Mouse (Mus musculus): Measurements from ENCODE around the gene Pax5.
A peak's percentile ranks its signal among the peaks of the same experiment; 100 is the strongest.

Pax5 gene

GRCm38 (mm10) chr4:44578591-44578990 lies 131.7 kb downstream of the Pax5 start:
- DNase-seq, result no peak

GRCm38 (mm10) chr4:44577293-44577692 lies 133.0 kb downstream of the Pax5 start:
- no peak for DNase-seq

- no peak for DNase-seq
Observed at GRCm38 (mm10) chr4:44576786-44577185, 133.5 kb downstream of the Pax5 start.

GRCm38 (mm10) chr4:44573017-44573416 lies 137.3 kb downstream of the Pax5 start:
- no peak for DNase-seq

GRCm38 (mm10) chr4:44572373-44572772 lies 137.9 kb downstream of the Pax5 start:
- DNase-seq, result no peak

- DNase-seq, result no peak
Observed at GRCm38 (mm10) chr4:44569138-44569537, 141.1 kb downstream of the Pax5 start.

GRCm38 (mm10) chr4:44568666-44569065 lies 141.6 kb downstream of the Pax5 start:
- DNase-seq, result peak; percentile 77

- DNase-seq, result no peak
Observed at GRCm38 (mm10) chr4:44566401-44566800, 143.9 kb downstream of the Pax5 start.

GRCm38 (mm10) chr4:44565126-44566082 lies 144.9 kb downstream of the Pax5 start:
- no peak for DNase-seq

GRCm38 (mm10) chr4:44564602-44565001 lies 145.7 kb downstream of the Pax5 start:
- peak; percentile 64 for DNase-seq

- DNase-seq, result no peak
Observed at GRCm38 (mm10) chr4:44560956-44561355, 149.3 kb downstream of the Pax5 start.

GRCm38 (mm10) chr4:44558564-44558955 lies 151.7 kb downstream of the Pax5 start:
- DNase-seq, result no peak

- peak; percentile 27 for DNase-seq
Observed at GRCm38 (mm10) chr4:44557815-44558563, 152.3 kb downstream of the Pax5 start.

- peak; percentile 35 for DNase-seq
Observed at GRCm38 (mm10) chr4:44556586-44557281, 153.6 kb downstream of the Pax5 start.

- DNase-seq, result no peak
Observed at GRCm38 (mm10) chr4:44555576-44555975, 154.7 kb downstream of the Pax5 start.

GRCm38 (mm10) chr4:44551470-44551869 lies 158.8 kb downstream of the Pax5 start:
- no peak for DNase-seq

GRCm38 (mm10) chr4:44549029-44549428 lies 161.3 kb downstream of the Pax5 start:
- no peak for DNase-seq

- no peak for DNase-seq
Observed at GRCm38 (mm10) chr4:44545669-44546068, 164.6 kb downstream of the Pax5 start.

GRCm38 (mm10) chr4:44544495-44544894 lies 165.8 kb downstream of the Pax5 start:
- DNase-seq, result no peak

- no peak for DNase-seq
Observed at GRCm38 (mm10) chr4:44543880-44544279, 166.4 kb downstream of the Pax5 start.

- no peak for DNase-seq
Observed at GRCm38 (mm10) chr4:44542101-44542500, 168.2 kb downstream of the Pax5 start.

- DNase-seq, result no peak
Observed at GRCm38 (mm10) chr4:44538488-44538887, 171.8 kb downstream of the Pax5 start.

GRCm38 (mm10) chr4:44536794-44537193 lies 173.5 kb downstream of the Pax5 start:
- DNase-seq, result peak; percentile 41
